Mouse (Mus musculus) embryonic fibroblast, embryonic 13.5 days (primary cell): ENCODE measurements around the gene Plbd2.

Experiments used
- CTCF ChIP-seq: IDR thresholded peaks from 2 replicates; pipeline ENCODE4 v1.5.1; 2011; ENCODE audit warnings: mild to moderate bottlenecking, control low read depth, low read length, moderate library complexity, borderline replicate concordance; ENCODE audit not compliant: insufficient read depth
- POLR2A ChIP-seq: IDR thresholded peaks from 2 replicates; pipeline ENCODE4 v1.6.1; 2011; ENCODE audit warnings: low read depth, mild to moderate bottlenecking, control low read depth, low read length, moderate library complexity

- TF ChIP-seq CTCF (no peak), POLR2A (no peak)
These were observed 38.4 kb downstream of the Plbd2 start for GRCm38 (mm10) chr5:120465062-120465461.
